Mouse (Mus musculus) gastrocnemius, postnatal 25 days (tissue): ENCODE results near the gene Zfp275. TPM values are rescaled to one million over a fixed set of nuclear protein-coding genes. Genes with fewer than 3 reads are reported as not detected.

Experiments used
- total RNA-seq, 2 experiments: library from RNA; stranded (reverse); gene quantifications; 1 replicate in 1 of 2; 2 replicates in 1 of 2; pipeline ENCODE4 v1.2.3; 2021

Zfp275 gene
- total RNA-seq, 2 experiments from 2014 or later: 4.4 to 5.9 TPM

Other genes with a start within 250 kb of the Zfp275 start
- 1 to 10 TPM in 1 of 2 experiments, under 1 TPM in 1; 0.91 to 3.8 TPM for gene Xlr3a, start 245.5 kb upstream of the Zfp275 start, total RNA-seq
- not detected for gene Gm14685, start 225.6 kb upstream of the Zfp275 start, total RNA-seq
- not detected for gene Xlr5b, start 193.8 kb upstream of the Zfp275 start, total RNA-seq
- not detected for gene DXBay18, start 193.2 kb upstream of the Zfp275 start, total RNA-seq
- gene Spin2d, start 165.6 kb upstream of the Zfp275 start, total RNA-seq: not detected
- 1 to 10 TPM in 1 of 2 experiments, under 1 TPM in 1; 0.51 to 2.7 TPM for gene Xlr3b, start 150.4 kb upstream of the Zfp275 start, total RNA-seq
- not detected for gene Xlr4b, start 128.3 kb upstream of the Zfp275 start, total RNA-seq
- 1 to 10 TPM; 6.3 to 7.7 TPM for gene F8a, start 114.3 kb upstream of the Zfp275 start, total RNA-seq
- gene Xlr4c, start 99.5 kb upstream of the Zfp275 start, total RNA-seq: not detected
- under 1 TPM in 1 of 2 experiments, not detected in 1; 0.24 TPM for gene Xlr3c, start 77.2 kb upstream of the Zfp275 start, total RNA-seq
- gene Xlr5a, start 49.6 kb upstream of the Zfp275 start, total RNA-seq: not detected
- not detected for gene Xlr5c, start 49.6 kb upstream of the Zfp275 start, total RNA-seq
- gene Gm45015, start 5.8 kb upstream of the Zfp275 start, total RNA-seq: not detected
- gene Gm18336, start 56.1 kb downstream of the Zfp275 start, total RNA-seq: not detected
- gene Zfp92, start 68.5 kb downstream of the Zfp275 start, total RNA-seq: under 1 TPM in 1 of 2 experiments, not detected in 1; 0.05 TPM
- not detected for gene Trex2, start 92.7 kb downstream of the Zfp275 start, total RNA-seq
- gene Haus7, start 116.4 kb downstream of the Zfp275 start, total RNA-seq: 10 to 100 TPM in 1 of 2 experiments, 1 to 10 TPM in 1; 9.8 to 13.3 TPM
- 100 to 1,000 TPM; 116 to 139 TPM for gene Bgn, start 141.0 kb downstream of the Zfp275 start, total RNA-seq
- gene Atp2b3, start 160.5 kb downstream of the Zfp275 start, total RNA-seq: 10 to 100 TPM; 10.6 to 11.8 TPM